Comparison of ENCODE assay signal across 11 mouse cellular contexts in genomic region chr11:86853081-86853480, GRCm38 (mm10). TPM values are rescaled to one million over a fixed set of nuclear protein-coding genes. Genes with fewer than 3 reads are reported as not detected.
A peak's percentile ranks its signal among the peaks of the same experiment; 100 is the strongest.
DNase-seq lines count a peak whose midpoint lies in the region; ATAC-seq and TF ChIP-seq lines count a peak whose summit lies in the region.
"Had no signal": no experiment of that assay in that cellular context is flagged by ENCODE, and none has a peak within 500 bp of the region (broad histone marks: within the 10 kb centered on the region; RNA-seq: fewer than 3 reads in every experiment).

No protein-coding gene starts in this region.

- TF ChIP-seq CTCF in stomach, postnatal 0 days (IDR thresholded peaks at IDR 0.05; ENCODE audit: low read depth), result no peak

- WGBS in intestine, embryonic 14.5 days, result 44% methylated on average over 3 of the region's 3 CpGs
- WGBS in intestine, embryonic 16.5 days, result 40% methylated on average over 3 of the region's 3 CpGs
- 62% methylated on average over 3 of the region's 3 CpGs for WGBS in lung, embryonic 15.5 days
- 24% methylated on average over 3 of the region's 3 CpGs for WGBS in limb, embryonic 15.5 days
- 52% methylated on average over 3 of the region's 3 CpGs for WGBS in stomach, postnatal 0 days

- peaks cover 22% of the 10 kb centered on the region for H3K4me1 ChIP-seq in intestine, embryonic 14.5 days (replicated peaks; ENCODE audit: control insufficient read depth, insufficient read depth, low read length)
- peaks cover 9% of the 10 kb centered on the region; the same call in 1 of the 2 replicates for H3K4me1 ChIP-seq in intestine, embryonic 16.5 days (ENCODE audit: control insufficient read depth, insufficient read depth, low read length)
- peaks cover 25% of the 10 kb centered on the region for H3K4me1 ChIP-seq in lung, embryonic 15.5 days
- H3K4me1 ChIP-seq in limb, embryonic 15.5 days, result peaks cover 8% of the 10 kb centered on the region
- 0 out of 2 replicates have a peak, but pooled peaks cover 2% of the 10 kb centered on the region for H3K4me1 ChIP-seq in stomach, postnatal 0 days (replicated peaks; ENCODE audit: control insufficient read depth, insufficient read depth)

- H3K9ac ChIP-seq in intestine, embryonic 14.5 days (ENCODE audit: low read length), result 0 out of 2 replicates have a peak overlapping the region, but pooled peaks have one; percentile 2
- no peak overlapping the region for H3K9ac ChIP-seq in intestine, embryonic 16.5 days (ENCODE audit: low read depth, low read length)
- H3K9ac ChIP-seq in lung, embryonic 15.5 days, result no peak overlapping the region
- H3K9ac ChIP-seq in limb, embryonic 15.5 days, result no peak overlapping the region
- H3K9ac ChIP-seq in stomach, postnatal 0 days (ENCODE audit: low read length), result no peak overlapping the region
- H3K9ac ChIP-seq: forebrain, postnatal 0 days had no signal

- H3K4me2 ChIP-seq in intestine, embryonic 14.5 days (ENCODE audit: low read length), result peak overlapping the region; percentile 30
- no peak overlapping the region for H3K4me2 ChIP-seq in intestine, embryonic 16.5 days (ENCODE audit: low read depth, low read length)
- peak overlapping the region; percentile 35; the same call in 1 of the 2 replicates for H3K4me2 ChIP-seq in lung, embryonic 15.5 days
- peak overlapping the region; percentile 23 for H3K4me2 ChIP-seq in limb, embryonic 15.5 days
- no peak overlapping the region for H3K4me2 ChIP-seq in stomach, postnatal 0 days (replicated peaks; ENCODE audit: low read depth)

- peak overlapping the region; percentile 40; the same call in 1 of the 2 replicates for H3K27ac ChIP-seq in intestine, embryonic 14.5 days (ENCODE audit: low read depth)
- H3K27ac ChIP-seq in intestine, embryonic 16.5 days (ENCODE audit: low read length), result no peak overlapping the region
- H3K27ac ChIP-seq in lung, embryonic 15.5 days, result no peak overlapping the region
- no peak overlapping the region for H3K27ac ChIP-seq in limb, embryonic 15.5 days
- peak overlapping the region; percentile 86 for H3K27ac ChIP-seq in stomach, postnatal 0 days (replicated peaks)

- no peak for ATAC-seq in intestine, embryonic 14.5 days (replicated peaks; ENCODE audit: low FRiP score, low TSS enrichment, low read depth)
- ATAC-seq in intestine, embryonic 16.5 days, result no peak
- no peak for ATAC-seq in lung, embryonic 15.5 days (ENCODE audit: borderline replicate concordance, extremely low read depth, low FRiP score, low TSS enrichment)
- no peak for ATAC-seq in limb, embryonic 15.5 days (ENCODE audit: insufficient number of reproducible peaks, low FRiP score, low TSS enrichment, low read depth)
- peak; percentile 30; the same call in 1 of the 2 replicates for ATAC-seq in stomach, postnatal 0 days (ENCODE audit: low FRiP score, low TSS enrichment)
- ATAC-seq in monocyte, adult 5-6 weeks (replicated peaks; ENCODE audit: insufficient number of reproducible peaks, low FRiP score, low TSS enrichment, poor library complexity, severe bottlenecking), result no peak

- no peak overlapping the region for H3K4me3 ChIP-seq in intestine, embryonic 14.5 days (ENCODE audit: low read depth, low read length)
- no peak overlapping the region for H3K4me3 ChIP-seq in intestine, embryonic 16.5 days (ENCODE audit: low read length)
- no peak overlapping the region for H3K4me3 ChIP-seq in lung, embryonic 15.5 days
- H3K4me3 ChIP-seq in limb, embryonic 15.5 days, result no peak overlapping the region
- H3K4me3 ChIP-seq in stomach, postnatal 0 days (ENCODE audit: low read depth, low read length), result no peak overlapping the region

- no peaks in the 10 kb centered on the region for H3K36me3 ChIP-seq in intestine, embryonic 14.5 days (ENCODE audit: control insufficient read depth, insufficient read depth, low read length)
- no peaks in the 10 kb centered on the region for H3K36me3 ChIP-seq in intestine, embryonic 16.5 days (ENCODE audit: control insufficient read depth, insufficient read depth, low read length)
- no peaks in the 10 kb centered on the region for H3K36me3 ChIP-seq in lung, embryonic 15.5 days
- H3K36me3 ChIP-seq in limb, embryonic 15.5 days, result no peaks in the 10 kb centered on the region
- no peaks in the 10 kb centered on the region for H3K36me3 ChIP-seq in stomach, postnatal 0 days (ENCODE audit: control insufficient read depth, insufficient read depth, low read length)

- no peak for TF ChIP-seq EP300 in stomach, postnatal 0 days (optimal IDR thresholded peaks at IDR 0.05)

- no peaks in the 10 kb centered on the region for H3K27me3 ChIP-seq in intestine, embryonic 14.5 days (replicated peaks; ENCODE audit: control insufficient read depth, insufficient read depth, low read length)
- no peaks in the 10 kb centered on the region for H3K27me3 ChIP-seq in intestine, embryonic 16.5 days (replicated peaks; ENCODE audit: control insufficient read depth, insufficient read depth, low read length)
- H3K27me3 ChIP-seq in lung, embryonic 15.5 days, result no peaks in the 10 kb centered on the region
- no peaks in the 10 kb centered on the region for H3K27me3 ChIP-seq in limb, embryonic 15.5 days
- H3K27me3 ChIP-seq in stomach, postnatal 0 days (ENCODE audit: control insufficient read depth, insufficient read depth, low read length), result no peaks in the 10 kb centered on the region
- H3K27me3 ChIP-seq: CH12.LX had no signal

- DNase-seq in intestine, embryonic 14.5 days (ENCODE audit: low spot score), result no peak
- DNase-seq in lung, postnatal 10 days, result no peak
- DNase-seq in stomach, postnatal 0 days (ENCODE audit: low spot score), result no peak
- DNase-seq: adrenal gland, adult 8-10 months; forebrain, postnatal 0 days; right cerebral cortex, postnatal 25 days had no signal

- H3K9me3 ChIP-seq in intestine, embryonic 14.5 days (ENCODE audit: control insufficient read depth, low read length), result no peaks in the 10 kb centered on the region
- H3K9me3 ChIP-seq in intestine, embryonic 16.5 days (ENCODE audit: control insufficient read depth, low read length), result no peaks in the 10 kb centered on the region
- H3K9me3 ChIP-seq in lung, embryonic 15.5 days, result no peaks in the 10 kb centered on the region
- no peaks in the 10 kb centered on the region for H3K9me3 ChIP-seq in limb, embryonic 15.5 days
- no peaks in the 10 kb centered on the region for H3K9me3 ChIP-seq in stomach, postnatal 0 days (ENCODE audit: control insufficient read depth, low read length)

RNA-seq across cellular contexts. Expression of gene Dhx40, which starts 45.5 kb away (rescaled TPM):
- polyA plus RNA-seq in intestine, embryonic 14.5 days (2014; fragmentation: Nextera tagmentation; extraction: Ambion mirVana), result 19.5 and 20.1 TPM in 2 replicates
- 12.8 and 13.2 TPM in 2 replicates for polyA plus RNA-seq in intestine, embryonic 16.5 days (2015; fragmentation: Nextera tagmentation; extraction: Ambion mirVana)
- 27.1 and 27.3 TPM in 2 replicates for polyA plus RNA-seq in lung, embryonic 15.5 days (2015; fragmentation: Nextera tagmentation; extraction: Ambion mirVana)
- 19.9 and 21.4 TPM in 2 replicates for polyA plus RNA-seq in limb, embryonic 15.5 days (2015; fragmentation: Nextera tagmentation; extraction: Ambion mirVana)
- polyA plus RNA-seq in stomach, postnatal 0 days (2015; fragmentation: Nextera tagmentation; extraction: Ambion mirVana), result 12.8 and 13.1 TPM in 2 replicates
- total RNA-seq in monocyte, adult 5-6 weeks (2017), result 67.6 to 151 TPM (median 147 TPM) in 3 replicates

Comparison
In these comparisons a context has a peak if more than half of its experiments do, and no peak if none do; other contexts are left out.
1. H3K27ac ChIP-seq: peak in intestine, embryonic 14.5 days (single experiment) and stomach, postnatal 0 days (single experiment); none in intestine, embryonic 16.5 days (single experiment), lung, embryonic 15.5 days (single experiment) and limb, embryonic 15.5 days (single experiment).
2. H3K4me2 ChIP-seq: peak in intestine, embryonic 14.5 days (single experiment), lung, embryonic 15.5 days (single experiment) and limb, embryonic 15.5 days (single experiment); none in intestine, embryonic 16.5 days (single experiment) and stomach, postnatal 0 days (single experiment).